Mouse (Mus musculus) hindbrain, embryonic 16.5 days (tissue): ENCODE results near the gene Cttnbp2. TPM values are rescaled to one million over a fixed set of nuclear protein-coding genes. Genes with fewer than 3 reads are reported as not detected.
"Not testable (repeated sequence)": the region's sequence is repeated elsewhere in the genome, so short reads cannot be mapped to it uniquely, and the experiment has no call there.

Experiments used
- ATAC-seq: fragments of 200-750 bp; cut with Nextera tagmentation; 2 replicates; pipeline ENCODE4 v1.8.0; 2017; ENCODE audit warnings: moderate TSS enrichment, moderate library complexity
- H3K27ac ChIP-seq: fragments of 300-500 bp; sonication (generic); 2 replicates; pipeline ENCODE4 v1.5.1; 2014; ENCODE audit warnings: low read depth, mild to moderate bottlenecking, control low read depth, low read length, moderate library complexity
- H3K27me3 ChIP-seq: fragments of 300-500 bp; sonication (generic); replicated peaks from 2 replicates; pipeline ENCODE4 v1.6.1; 2014; ENCODE audit warnings: low read length; ENCODE audit not compliant: control insufficient read depth, insufficient read depth
- H3K36me3 ChIP-seq: fragments of 300-500 bp; sonication (generic); 2 replicates; pipeline ENCODE4 v1.6.1; 2014; ENCODE audit warnings: mild to moderate bottlenecking, low read length, moderate library complexity, mixed read lengths; ENCODE audit not compliant: control insufficient read depth, insufficient read depth
- H3K4me1 ChIP-seq: fragments of 300-500 bp; sonication (generic); 2 replicates; pipeline ENCODE4 v1.6.1; 2014; ENCODE audit warnings: low read depth, low read length; ENCODE audit not compliant: control insufficient read depth, insufficient read depth
- H3K4me2 ChIP-seq: fragments of 300-500 bp; sonication (generic); 2 replicates; pipeline ENCODE4 v1.6.1; 2014; ENCODE audit warnings: mild to moderate bottlenecking, low read length, control low read depth, moderate library complexity
- H3K4me3 ChIP-seq: fragments of 300-500 bp; sonication (generic); 2 replicates; pipeline ENCODE4 v1.5.1; 2014; ENCODE audit warnings: mild to moderate bottlenecking, low read length, control low read depth, moderate library complexity
- H3K9ac ChIP-seq: fragments of 300-500 bp; sonication (generic); 2 replicates; pipeline ENCODE4 v1.6.1; 2014; ENCODE audit warnings: low read depth, mild to moderate bottlenecking, control low read depth, low read length, moderate library complexity
- H3K9me3 ChIP-seq: fragments of 300-500 bp; sonication (generic); 2 replicates; pipeline ENCODE4 v1.6.1; 2014; ENCODE audit warnings: mild to moderate bottlenecking, low read length, moderate library complexity; ENCODE audit not compliant: control insufficient read depth
- WGBS: fragments of 180-500 bp; shearing (Covaris S2); extraction: QIAGEN DNeasy Blood & Tissue Kit; methylation state at CpG from one replicate; pipeline ENCODE4 v1.1.7; 2014; 5-methylcytosine and 5-hydroxymethylcytosine counted together
- polyA plus RNA-seq: library from polyadenylated mRNA; unstranded; fragments of >200 nt; fragmentation: Nextera tagmentation; extraction: Ambion mirVana; gene quantifications from 2 replicates; pipeline ENCODE4 v1.2.1, GENCODE M21; 2015

Gene Cttnbp2
- polyA plus RNA-seq, 1 experiment from 2014 or later = 44.5 TPM

GRCm38 (mm10) chr6:18415961-18416360 lies 98.7 kb downstream of the Cttnbp2 start:
- ATAC-seq = no peak
- WGBS = 70% methylated on average over 4 of the region's 4 CpGs
- Histone ChIP-seq H3K4me2 (no peak overlapping the region), H3K4me1 (no peaks in the 10 kb centered on the region), H3K36me3 (peaks cover 13% of the 10 kb centered on the region), H3K27me3 (no peaks in the 10 kb centered on the region), H3K9ac (no peak overlapping the region), H3K4me3 (no peak overlapping the region), H3K9me3 (no peaks in the 10 kb centered on the region), H3K27ac (no peak overlapping the region)

- Histone ChIP-seq H3K4me3 (no peak overlapping the region), H3K27ac (no peak overlapping the region), H3K9ac (no peak overlapping the region), H3K27me3 (no peaks in the 10 kb centered on the region), H3K4me1 (no peaks in the 10 kb centered on the region), H3K36me3 (peaks cover 15% of the 10 kb centered on the region), H3K9me3 (no peaks in the 10 kb centered on the region), H3K4me2 (no peak overlapping the region)
- ATAC-seq = no peak
- WGBS = 97% methylated on average over 1 of the region's 1 CpGs
Observed at GRCm38 (mm10) chr6:18411505-18412225, 103.0 kb downstream of the Cttnbp2 start.

- Histone ChIP-seq H3K4me2 (no peak overlapping the region), H3K27ac (no peak overlapping the region), H3K4me1 (no peaks in the 10 kb centered on the region), H3K4me3 (no peak overlapping the region), H3K27me3 (no peaks in the 10 kb centered on the region), H3K36me3 (peaks cover 27% of the 10 kb centered on the region), H3K9me3 (no peaks in the 10 kb centered on the region), H3K9ac (no peak overlapping the region)
- no peak for ATAC-seq
- 93% methylated on average over 7 of the region's 7 CpGs for WGBS
Observed at GRCm38 (mm10) chr6:18408445-18408844, 106.2 kb downstream of the Cttnbp2 start.

- H3K9me3 ChIP-seq = no peaks in the 10 kb centered on the region
- WGBS = 54% methylated on average over 1 of the region's 1 CpGs
- H3K36me3 ChIP-seq = peaks cover 40% of the 10 kb centered on the region
- no peak overlapping the region for H3K9ac ChIP-seq
- no peak overlapping the region for H3K4me2 ChIP-seq
- ATAC-seq = no peak
- H3K27ac ChIP-seq = no peak overlapping the region
- no peak overlapping the region for H3K4me3 ChIP-seq
- no peaks in the 10 kb centered on the region for H3K27me3 ChIP-seq
- no peaks in the 10 kb centered on the region for H3K4me1 ChIP-seq
Observed at GRCm38 (mm10) chr6:18401066-18401674, 113.5 kb downstream of the Cttnbp2 start.

GRCm38 (mm10) chr6:18381380-18381779 lies 133.3 kb downstream of the Cttnbp2 start:
- no peak overlapping the region for H3K4me3 ChIP-seq
- no peaks in the 10 kb centered on the region for H3K9me3 ChIP-seq
- no peak overlapping the region for H3K4me2 ChIP-seq
- H3K9ac ChIP-seq = no peak overlapping the region
- H3K27ac ChIP-seq = no peak overlapping the region
- no peaks in the 10 kb centered on the region for H3K4me1 ChIP-seq
- H3K36me3 ChIP-seq = peaks cover 19% of the 10 kb centered on the region
- H3K27me3 ChIP-seq = no peaks in the 10 kb centered on the region
- peak; percentile 42; the same call in 1 of the 2 replicates for ATAC-seq
- WGBS = 64% methylated on average over 2 of the region's 2 CpGs

- no peaks in the 10 kb centered on the region for H3K27me3 ChIP-seq
- WGBS = 81% methylated on average over 13 of the region's 13 CpGs
- ATAC-seq = no peak
- H3K27ac ChIP-seq = no peak overlapping the region
- H3K4me1 ChIP-seq = no peaks in the 10 kb centered on the region
- no peak overlapping the region for H3K9ac ChIP-seq
- no peaks in the 10 kb centered on the region for H3K9me3 ChIP-seq
- H3K4me3 ChIP-seq = no peak overlapping the region
- H3K4me2 ChIP-seq = no peak overlapping the region
- peaks cover 19% of the 10 kb centered on the region for H3K36me3 ChIP-seq
Observed at GRCm38 (mm10) chr6:18380300-18381202, 134.1 kb downstream of the Cttnbp2 start.

GRCm38 (mm10) chr6:18377755-18378154 lies 136.9 kb downstream of the Cttnbp2 start:
- not testable (repeated sequence) for H3K9me3 ChIP-seq, ATAC-seq, H3K4me3 ChIP-seq, H3K4me2 ChIP-seq, H3K4me1 ChIP-seq, H3K27ac ChIP-seq, H3K9ac ChIP-seq, H3K27me3 ChIP-seq
- WGBS = 89% methylated on average over 2 of the region's 2 CpGs
- H3K36me3 ChIP-seq = peaks cover 14% of the 10 kb centered on the region

GRCm38 (mm10) chr6:18374744-18375143 lies 139.9 kb downstream of the Cttnbp2 start:
- H3K4me2 ChIP-seq = no peak overlapping the region
- 84% methylated on average over 4 of the region's 4 CpGs for WGBS

GRCm38 (mm10) chr6:18373652-18374051 lies 141.0 kb downstream of the Cttnbp2 start:
- Histone ChIP-seq H3K9me3 (no peaks in the 10 kb centered on the region), H3K27me3 (no peaks in the 10 kb centered on the region), H3K4me2 (no peak overlapping the region), H3K27ac (no peak overlapping the region), H3K9ac (no peak overlapping the region), H3K36me3 (peaks cover 7% of the 10 kb centered on the region; the same call in 1 of the 2 replicates), H3K4me1 (no peaks in the 10 kb centered on the region), H3K4me3 (no peak overlapping the region)
- WGBS = 84% methylated on average over 1 of the region's 1 CpGs
- no peak for ATAC-seq

More at GRCm38 (mm10) chr6:18374744-18375143, 139.9 kb downstream of the Cttnbp2 start:
- H3K4me3 ChIP-seq = no peak overlapping the region
- H3K4me1 ChIP-seq = no peaks in the 10 kb centered on the region
- H3K27me3 ChIP-seq = no peaks in the 10 kb centered on the region
- no peak overlapping the region for H3K27ac ChIP-seq
- H3K36me3 ChIP-seq = 0 out of 2 replicates have a peak, but pooled peaks cover 4% of the 10 kb centered on the region
- H3K9me3 ChIP-seq = no peaks in the 10 kb centered on the region
- H3K9ac ChIP-seq = no peak overlapping the region
- no peak for ATAC-seq
